Mouse (Mus musculus) cerebellum, postnatal 4 days (tissue): ENCODE measurements around the gene Ror1.

ENCODE experiments used
- DNase-seq, 2 experiments: peaks; one replicate each; pipeline ENCODE4 v3.0.0; 2022; ENCODE audit warnings: low spot score in 2 of 2, mixed read lengths in 1 of 2

The Ror1 gene

DNA sequence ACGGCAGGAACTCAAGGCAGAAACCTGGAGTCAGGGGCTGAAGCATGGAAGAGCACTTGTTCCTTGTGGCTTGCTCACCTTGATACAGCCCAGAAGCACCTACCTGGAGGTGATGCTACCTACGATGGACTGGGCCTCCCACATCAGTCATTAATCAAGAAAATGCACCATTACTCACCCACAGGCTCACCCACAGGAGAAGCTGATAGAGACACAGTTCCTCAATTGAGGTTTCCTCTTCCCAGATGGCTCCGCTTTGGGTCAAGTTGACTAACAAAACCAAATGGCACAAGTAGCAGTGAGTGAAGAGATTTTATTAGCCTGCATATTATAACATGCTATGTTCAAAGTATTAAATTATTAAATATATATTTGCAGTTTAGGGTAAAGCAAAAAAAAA is 392.9 kb downstream of the Ror1 start:
- no peak for DNase-seq
